Mouse (Mus musculus): ENCODE results near the gene Kremen1. TPM values are rescaled to one million over a fixed set of nuclear protein-coding genes. Genes with fewer than 3 reads are reported as not detected.

Kremen1 gene
- polyA plus RNA-seq, 1 experiment from 2014 or later: 28.1 TPM

Other genes with a start within 250 kb of the Kremen1 start
- 0.62 and 1.4 TPM in 2 replicates for gene Rasl10a, start 203.4 kb downstream of the Kremen1 start, polyA plus RNA-seq (2015; fragmentation: Nextera tagmentation; extraction: Ambion mirVana)
- 16.4 and 19.1 TPM in 2 replicates for gene Gas2l1, start 196.2 kb downstream of the Kremen1 start, polyA plus RNA-seq (2015; fragmentation: Nextera tagmentation; extraction: Ambion mirVana)
- 30.5 and 33.0 TPM in 2 replicates for gene Rhbdd3, start 162.6 kb downstream of the Kremen1 start, polyA plus RNA-seq (2015; fragmentation: Nextera tagmentation; extraction: Ambion mirVana)
- gene Ewsr1, start 162.3 kb downstream of the Kremen1 start, polyA plus RNA-seq (2015; fragmentation: Nextera tagmentation; extraction: Ambion mirVana): 460 and 463 TPM in 2 replicates
- gene Emid1, start 109.3 kb downstream of the Kremen1 start, polyA plus RNA-seq (2015; fragmentation: Nextera tagmentation; extraction: Ambion mirVana): 8.0 and 10.6 TPM in 2 replicates
- gene Znrf3, start 183.3 kb upstream of the Kremen1 start, polyA plus RNA-seq (2015; fragmentation: Nextera tagmentation; extraction: Ambion mirVana): 6.5 and 7.3 TPM in 2 replicates

Data from heart, embryonic 16.5 days (tissue).